Mouse (Mus musculus) kidney, postnatal 0 days (tissue): ENCODE measurements around the gene Vmn2r96. TPM values are rescaled to one million over a fixed set of nuclear protein-coding genes. Genes with fewer than 3 reads are reported as not detected.

Experiments
- ATAC-seq: fragments of 200-750 bp; cut with Nextera tagmentation; replicated peaks from 2 replicates; pipeline ENCODE4 v1.8.0; 2017; ENCODE audit warnings: low read depth, moderate number of reproducible peaks, moderate TSS enrichment, moderate library complexity; ENCODE audit not compliant: low FRiP score
- DNase-seq: peaks from one replicate; pipeline ENCODE4 v3.0.0-alpha.2; 2016; ENCODE audit warnings: low spot score
- H3K27ac ChIP-seq: fragments of 300-500 bp; sonication (generic); 2 replicates; pipeline ENCODE4 v1.5.1; 2014; ENCODE audit warnings: mild to moderate bottlenecking
- H3K27me3 ChIP-seq: fragments of 300-500 bp; sonication (generic); 2 replicates; pipeline ENCODE4 v1.6.1; 2014; ENCODE audit warnings: low read length, mixed read lengths; ENCODE audit not compliant: insufficient read depth
- H3K36me3 ChIP-seq: fragments of 300-500 bp; sonication (generic); 2 replicates; pipeline ENCODE4 v1.6.1; 2014; ENCODE audit warnings: low read length, mixed read lengths; ENCODE audit not compliant: insufficient read depth
- H3K4me1 ChIP-seq: fragments of 300-500 bp; sonication (generic); replicated peaks from 2 replicates; pipeline ENCODE4 v1.6.1; 2014; ENCODE audit warnings: antibody characterized with exemption, low read length, mixed read lengths; ENCODE audit not compliant: insufficient read depth
- H3K4me2 ChIP-seq: fragments of 300-500 bp; sonication (generic); 2 replicates; pipeline ENCODE4 v1.6.1; 2014; ENCODE audit warnings: mild to moderate bottlenecking, low read length, moderate library complexity, mixed read lengths
- H3K4me3 ChIP-seq: fragments of 300-500 bp; sonication (generic); replicated peaks from 2 replicates; pipeline ENCODE4 v1.5.1; 2014; ENCODE audit warnings: low read depth, low read length
- H3K9ac ChIP-seq: fragments of 300-500 bp; sonication (generic); 2 replicates; pipeline ENCODE4 v1.6.1; 2014; ENCODE audit warnings: low read depth, low read length
- H3K9me3 ChIP-seq: fragments of 300-500 bp; sonication (generic); replicated peaks from 2 replicates; pipeline ENCODE4 v1.6.1; 2016; ENCODE audit warnings: low read length, inconsistent platforms, mixed read lengths
- CTCF ChIP-seq: IDR thresholded peaks from 2 replicates; pipeline ENCODE4 v1.5.1; 2016; ENCODE audit warnings: antibody characterized with exemption, low read depth, mild to moderate bottlenecking, moderate library complexity
- polyA plus RNA-seq: library from polyadenylated mRNA; unstranded; fragments of >200 nt; fragmentation: Nextera tagmentation; extraction: Ambion mirVana; gene quantifications from 2 replicates; pipeline ENCODE4 v1.2.1, GENCODE M21; 2015

The Vmn2r96 gene
- polyA plus RNA-seq, 1 experiment from 2014 or later: not detected

DNA sequence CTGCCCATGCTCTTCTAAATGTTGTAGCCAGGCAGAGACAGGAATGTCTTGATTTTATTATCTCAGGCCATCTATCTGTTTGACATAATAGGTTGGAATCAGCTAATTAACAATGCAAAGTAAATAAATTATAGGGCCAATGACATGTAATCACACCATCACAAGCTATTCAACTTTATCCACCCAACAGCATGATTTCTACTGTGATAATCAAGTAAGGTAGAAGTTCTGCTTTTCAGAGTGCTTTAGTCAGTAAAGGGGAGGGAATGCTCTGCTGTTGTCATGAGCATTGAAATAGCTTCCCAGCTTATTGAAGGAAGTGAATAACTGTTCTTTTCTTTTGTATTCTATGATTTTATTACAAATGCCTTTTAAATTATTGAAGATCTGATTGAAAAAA, 53.6 kb downstream of the Vmn2r96 start:
- H3K4me3 ChIP-seq: no peak overlapping the region
- DNase-seq: no peak
- no peak overlapping the region for H3K4me2 ChIP-seq
- no peak for ATAC-seq
- H3K4me1 ChIP-seq: no peaks in the 10 kb centered on the region
- H3K9me3 ChIP-seq: no peaks in the 10 kb centered on the region
- no peaks in the 10 kb centered on the region for H3K36me3 ChIP-seq
- TF ChIP-seq CTCF: no peak
- no peak overlapping the region for H3K9ac ChIP-seq
- H3K27me3 ChIP-seq: no peaks in the 10 kb centered on the region
- H3K27ac ChIP-seq: no peak overlapping the region

Other genes starting within 250 kb of the Vmn2r96 start
- not detected in 2 replicates for gene Vmn2r95, start 149.1 kb upstream of the Vmn2r96 start, polyA plus RNA-seq